Mouse (Mus musculus): ENCODE data around the gene 4430402I18Rik. TPM values are rescaled to one million over a fixed set of nuclear protein-coding genes. Genes with fewer than 3 reads are reported as not detected.
A peak's percentile ranks its signal among the peaks of the same experiment; 100 is the strongest.

Gene 4430402I18Rik
- polyA plus RNA-seq (2012; rRNA removed) = 8.1 and 9.0 TPM in 2 replicates

GRCm38 (mm10) chr19:28967652-28968051, at the start of gene 4430402I18Rik:
Gene 4430402I18Rik (minus strand): TSS chr19:28967800.
- Histone ChIP-seq H3K36me3 (ENCODE audit: control insufficient read depth, insufficient read depth, low read length) (no peaks in the 10 kb centered on the region), H3K27ac (ENCODE audit: insufficient read depth, low read depth, low read length) (no peak within 1 kb of the TSS), H3K27me3 (replicated peaks; ENCODE audit: control insufficient read depth, insufficient read depth, low read length) (no peaks in the 10 kb centered on the region), H3K4me1 (ENCODE audit: control insufficient read depth, insufficient read depth, low read length) (peaks cover 10% of the 10 kb centered on the region), H3K4me3 (ENCODE audit: insufficient read depth, low read depth, low read length) (no peak within 1 kb of the TSS)
- DNase-seq = no peak
- TF ChIP-seq POLR2A (IDR thresholded peaks at IDR 0.05; ENCODE audit: low read depth, low read length) (no peak), CTCF (conservative IDR thresholded peaks at IDR 0.05; ENCODE audit: insufficient read depth, insufficient read length, low read depth, low read length) (no peak)
- 52% methylated on average over 11 of the region's 11 CpGs for WGBS

- DNase-seq = no peak
These were observed 49.2 kb upstream of the 4430402I18Rik start for GRCm38 (mm10) chr19:29016786-29017185.

GRCm38 (mm10) chr19:29016204-29016765, 48.7 kb upstream of the 4430402I18Rik start:
- Histone ChIP-seq H3K4me1 (ENCODE audit: control insufficient read depth, insufficient read depth, low read length) (peaks cover 10% of the 10 kb centered on the region; the same call in 1 of the 2 replicates), H3K27me3 (replicated peaks; ENCODE audit: control insufficient read depth, insufficient read depth, low read length) (no peaks in the 10 kb centered on the region), H3K36me3 (ENCODE audit: control insufficient read depth, insufficient read depth, low read length) (peaks cover 4% of the 10 kb centered on the region; the same call in 1 of the 2 replicates), H3K4me3 (ENCODE audit: insufficient read depth, low read depth, low read length) (no peak overlapping the region), H3K27ac (ENCODE audit: insufficient read depth, low read depth, low read length) (no peak overlapping the region)
- WGBS = 42% methylated on average over 5 of the region's 5 CpGs
- DNase-seq = peak; percentile 54
- TF ChIP-seq CTCF (conservative IDR thresholded peaks at IDR 0.05; ENCODE audit: insufficient read depth, insufficient read length, low read depth, low read length) (no peak), POLR2A (IDR thresholded peaks at IDR 0.05; ENCODE audit: low read depth, low read length) (no peak)

More at GRCm38 (mm10) chr19:29016786-29017185, 49.2 kb upstream of the 4430402I18Rik start:
- WGBS = 52% methylated on average over 5 of the region's 5 CpGs
- H3K27me3 ChIP-seq (replicated peaks; ENCODE audit: control insufficient read depth, insufficient read depth, low read length) = no peaks in the 10 kb centered on the region
- H3K4me3 ChIP-seq (ENCODE audit: insufficient read depth, low read depth, low read length) = no peak overlapping the region
- H3K4me1 ChIP-seq (ENCODE audit: control insufficient read depth, insufficient read depth, low read length) = peaks cover 10% of the 10 kb centered on the region; the same call in 1 of the 2 replicates
- no peak for TF ChIP-seq CTCF (conservative IDR thresholded peaks at IDR 0.05; ENCODE audit: insufficient read depth, insufficient read length, low read depth, low read length)
- H3K27ac ChIP-seq (ENCODE audit: insufficient read depth, low read depth, low read length) = peak overlapping the region; percentile 75
- peaks cover 4% of the 10 kb centered on the region; the same call in 1 of the 2 replicates for H3K36me3 ChIP-seq (ENCODE audit: control insufficient read depth, insufficient read depth, low read length)

GRCm38 (mm10) chr19:29015410-29016203, 48.0 kb upstream of the 4430402I18Rik start:
- Histone ChIP-seq H3K4me1 (ENCODE audit: control insufficient read depth, insufficient read depth, low read length) (peaks cover 10% of the 10 kb centered on the region; the same call in 1 of the 2 replicates), H3K27me3 (replicated peaks; ENCODE audit: control insufficient read depth, insufficient read depth, low read length) (no peaks in the 10 kb centered on the region), H3K27ac (ENCODE audit: insufficient read depth, low read depth, low read length) (peak overlapping the region; percentile 63; the same call in 1 of the 2 replicates), H3K36me3 (ENCODE audit: control insufficient read depth, insufficient read depth, low read length) (peaks cover 4% of the 10 kb centered on the region; the same call in 1 of the 2 replicates), H3K4me3 (ENCODE audit: insufficient read depth, low read depth, low read length) (no peak overlapping the region)
- WGBS = 73% methylated on average over 8 of the region's 8 CpGs
- no peak for DNase-seq
- TF ChIP-seq POLR2A (IDR thresholded peaks at IDR 0.05; ENCODE audit: low read depth, low read length) = no peak
- no peak for TF ChIP-seq CTCF (conservative IDR thresholded peaks at IDR 0.05; ENCODE audit: insufficient read depth, insufficient read length, low read depth, low read length)

- peak; percentile 63 for DNase-seq
- H3K4me3 ChIP-seq (ENCODE audit: insufficient read depth, low read depth, low read length) = no peak overlapping the region
- 68% methylated on average over 5 of the region's 5 CpGs for WGBS
- peaks cover 4% of the 10 kb centered on the region; the same call in 1 of the 2 replicates for H3K36me3 ChIP-seq (ENCODE audit: control insufficient read depth, insufficient read depth, low read length)
- no peak for TF ChIP-seq POLR2A (IDR thresholded peaks at IDR 0.05; ENCODE audit: low read depth, low read length)
- no peak for TF ChIP-seq CTCF (conservative IDR thresholded peaks at IDR 0.05; ENCODE audit: insufficient read depth, insufficient read length, low read depth, low read length)
- peaks cover 10% of the 10 kb centered on the region; the same call in 1 of the 2 replicates for H3K4me1 ChIP-seq (ENCODE audit: control insufficient read depth, insufficient read depth, low read length)
- no peak overlapping the region for H3K27ac ChIP-seq (ENCODE audit: insufficient read depth, low read depth, low read length)
- H3K27me3 ChIP-seq (replicated peaks; ENCODE audit: control insufficient read depth, insufficient read depth, low read length) = no peaks in the 10 kb centered on the region
These were observed 47.0 kb upstream of the 4430402I18Rik start for GRCm38 (mm10) chr19:29014466-29015055.

- Histone ChIP-seq H3K27me3 (replicated peaks; ENCODE audit: control insufficient read depth, insufficient read depth, low read length) (no peaks in the 10 kb centered on the region), H3K27ac (ENCODE audit: insufficient read depth, low read depth, low read length) (no peak overlapping the region), H3K4me1 (ENCODE audit: control insufficient read depth, insufficient read depth, low read length) (peaks cover 7% of the 10 kb centered on the region; the same call in 1 of the 2 replicates), H3K4me3 (ENCODE audit: insufficient read depth, low read depth, low read length) (no peak overlapping the region), H3K36me3 (ENCODE audit: control insufficient read depth, insufficient read depth, low read length) (peaks cover 3% of the 10 kb centered on the region; the same call in 1 of the 2 replicates)
- DNase-seq = no peak
- 92% methylated on average over 12 of the region's 12 CpGs for WGBS
- TF ChIP-seq POLR2A (IDR thresholded peaks at IDR 0.05; ENCODE audit: low read depth, low read length) (no peak), CTCF (conservative IDR thresholded peaks at IDR 0.05; ENCODE audit: insufficient read depth, insufficient read length, low read depth, low read length) (no peak)
These were observed 43.9 kb upstream of the 4430402I18Rik start for GRCm38 (mm10) chr19:29011355-29011990.
